Mouse (Mus musculus) layer of hippocampus, adult 11-12 months (tissue): Measurements from ENCODE around the gene Ppp1r14d.
A peak's percentile ranks its signal among the peaks of the same experiment; 100 is the strongest.

Experiments
- DNase-seq: peaks from one replicate; pipeline ENCODE4 v3.0.0; 2022; ENCODE audit warnings: low spot score

Gene Ppp1r14d

GRCm38 (mm10) chr2:119236682-119237209, 7.0 kb upstream of the Ppp1r14d start:
- DNase-seq: no peak

- DNase-seq: no peak
Observed at GRCm38 (mm10) chr2:119209176-119209507, 20.6 kb downstream of the Ppp1r14d start.

- peak; percentile 97 for DNase-seq
Observed at GRCm38 (mm10) chr2:119208344-119209175, 21.1 kb downstream of the Ppp1r14d start, which contains the start of the genes Zfyve19 and Dnajc17. TSS of gene Zfyve19 (plus strand) at chr2:119208617. TSS of gene Dnajc17 (minus strand) at chr2:119208795.

- no peak for DNase-seq
Observed at GRCm38 (mm10) chr2:119207961-119208343, 21.8 kb downstream of the Ppp1r14d start.

- no peak for DNase-seq
Observed at GRCm38 (mm10) chr2:119203871-119204460, 25.7 kb downstream of the Ppp1r14d start.

GRCm38 (mm10) chr2:119202914-119203453, 26.7 kb downstream of the Ppp1r14d start:
- DNase-seq: no peak

- no peak for DNase-seq
Observed at GRCm38 (mm10) chr2:119198934-119199333, 30.8 kb downstream of the Ppp1r14d start.

GRCm38 (mm10) chr2:119198049-119198448, 31.7 kb downstream of the Ppp1r14d start:
- no peak for DNase-seq

- DNase-seq: no peak
Observed at GRCm38 (mm10) chr2:119197493-119197892, 32.2 kb downstream of the Ppp1r14d start.

GRCm38 (mm10) chr2:119196316-119197108, 33.2 kb downstream of the Ppp1r14d start:
- no peak for DNase-seq

GRCm38 (mm10) chr2:119194140-119194539, 35.6 kb downstream of the Ppp1r14d start:
- DNase-seq: no peak

GRCm38 (mm10) chr2:119190969-119191368, 38.7 kb downstream of the Ppp1r14d start:
- no peak for DNase-seq

GRCm38 (mm10) chr2:119189029-119189710, 40.5 kb downstream of the Ppp1r14d start:
- DNase-seq: peak; percentile 81

- DNase-seq: no peak
Observed at GRCm38 (mm10) chr2:119182914-119183313, 46.8 kb downstream of the Ppp1r14d start.

- no peak for DNase-seq
Observed at GRCm38 (mm10) chr2:119177384-119177939, 52.2 kb downstream of the Ppp1r14d start.

- no peak for DNase-seq
Observed at GRCm38 (mm10) chr2:119176761-119177160, 52.9 kb downstream of the Ppp1r14d start.

GRCm38 (mm10) chr2:119175614-119176013, 54.1 kb downstream of the Ppp1r14d start:
- DNase-seq: no peak

- DNase-seq: no peak
Observed at GRCm38 (mm10) chr2:119174866-119175265, 54.8 kb downstream of the Ppp1r14d start.

- no peak for DNase-seq
Observed at GRCm38 (mm10) chr2:119173991-119174651, 55.6 kb downstream of the Ppp1r14d start, which contains the start of gene Gm14137. TSS of gene Gm14137 (plus strand) at chr2:119174509.

GRCm38 (mm10) chr2:119172862-119173576, 56.7 kb downstream of the Ppp1r14d start:
- DNase-seq: peak; percentile 45
